Mouse (Mus musculus): Measurements from ENCODE around the gene Osbpl10. TPM values are rescaled to one million over a fixed set of nuclear protein-coding genes. Genes with fewer than 3 reads are reported as not detected.
"Not testable (repeated sequence)": the region's sequence is repeated elsewhere in the genome, so short reads cannot be mapped to it uniquely, and the experiment has no call there.

Gene Osbpl10
- polyA plus RNA-seq, 1 experiment from 2014 or later: 1.4 TPM

- Histone ChIP-seq H3K36me3 (ENCODE audit: control insufficient read depth, insufficient read depth, low read length) (no peaks in the 10 kb centered on the region), H3K9me3 (ENCODE audit: control insufficient read depth, low read length) (no peaks in the 10 kb centered on the region), H3K27ac (replicated peaks) (no peak overlapping the region), H3K4me2 (replicated peaks; ENCODE audit: low read depth) (no peak overlapping the region), H3K4me3 (ENCODE audit: low read depth, low read length) (no peak overlapping the region), H3K27me3 (ENCODE audit: control insufficient read depth, insufficient read depth, low read length) (no peaks in the 10 kb centered on the region), H3K4me1 (replicated peaks; ENCODE audit: control insufficient read depth, insufficient read depth) (no peaks in the 10 kb centered on the region), H3K9ac (ENCODE audit: low read length) (no peak overlapping the region)
- ATAC-seq (ENCODE audit: low FRiP score, low TSS enrichment) (no peak), DNase-seq (ENCODE audit: low spot score) (no peak)
- 82% methylated on average over 4 of the region's 4 CpGs for WGBS
- TF ChIP-seq CTCF (IDR thresholded peaks at IDR 0.05; ENCODE audit: low read depth) (no peak), EP300 (optimal IDR thresholded peaks at IDR 0.05) (no peak)
These were observed 52.2 kb downstream of the Osbpl10 start for GRCm38 (mm10) chr9:115030581-115030980.

GRCm38 (mm10) chr9:115031046-115031445 is 52.7 kb downstream of the Osbpl10 start:
- not testable (repeated sequence) for H3K27ac ChIP-seq (replicated peaks); DNase-seq (ENCODE audit: low spot score); H3K9me3 ChIP-seq (ENCODE audit: control insufficient read depth, low read length); H3K4me1 ChIP-seq (replicated peaks; ENCODE audit: control insufficient read depth, insufficient read depth); H3K4me3 ChIP-seq (ENCODE audit: low read depth, low read length); H3K4me2 ChIP-seq (replicated peaks; ENCODE audit: low read depth); H3K36me3 ChIP-seq (ENCODE audit: control insufficient read depth, insufficient read depth, low read length); H3K27me3 ChIP-seq (ENCODE audit: control insufficient read depth, insufficient read depth, low read length); H3K9ac ChIP-seq (ENCODE audit: low read length); ATAC-seq (ENCODE audit: low FRiP score, low TSS enrichment)
- 95% methylated on average over 1 of the region's 1 CpGs for WGBS

GRCm38 (mm10) chr9:115032786-115033185 is 54.4 kb downstream of the Osbpl10 start:
- Histone ChIP-seq H3K27ac (replicated peaks) (no peak overlapping the region), H3K4me3 (ENCODE audit: low read depth, low read length) (no peak overlapping the region), H3K4me2 (replicated peaks; ENCODE audit: low read depth) (no peak overlapping the region), H3K4me1 (replicated peaks; ENCODE audit: control insufficient read depth, insufficient read depth) (no peaks in the 10 kb centered on the region), H3K9me3 (ENCODE audit: control insufficient read depth, low read length) (no peaks in the 10 kb centered on the region), H3K9ac (ENCODE audit: low read length) (no peak overlapping the region), H3K36me3 (ENCODE audit: control insufficient read depth, insufficient read depth, low read length) (no peaks in the 10 kb centered on the region), H3K27me3 (ENCODE audit: control insufficient read depth, insufficient read depth, low read length) (no peaks in the 10 kb centered on the region)
- no peak for TF ChIP-seq CTCF (IDR thresholded peaks at IDR 0.05; ENCODE audit: low read depth)
- TF ChIP-seq EP300 (optimal IDR thresholded peaks at IDR 0.05): no peak
- 82% methylated on average over 7 of the region's 7 CpGs for WGBS
- DNase-seq (ENCODE audit: low spot score): no peak
- ATAC-seq (ENCODE audit: low FRiP score, low TSS enrichment): no peak

- H3K9ac ChIP-seq (ENCODE audit: low read length): no peak overlapping the region
- WGBS: 65% methylated on average over 6 of the region's 6 CpGs
- TF ChIP-seq EP300 (optimal IDR thresholded peaks at IDR 0.05) (no peak), CTCF (IDR thresholded peaks at IDR 0.05; ENCODE audit: low read depth) (no peak)
- no peak overlapping the region for H3K27ac ChIP-seq (replicated peaks)
- DNase-seq (ENCODE audit: low spot score): no peak
- no peak overlapping the region for H3K4me2 ChIP-seq (replicated peaks; ENCODE audit: low read depth)
- no peaks in the 10 kb centered on the region for H3K27me3 ChIP-seq (ENCODE audit: control insufficient read depth, insufficient read depth, low read length)
- ATAC-seq (ENCODE audit: low FRiP score, low TSS enrichment): no peak
- no peaks in the 10 kb centered on the region for H3K36me3 ChIP-seq (ENCODE audit: control insufficient read depth, insufficient read depth, low read length)
- no peaks in the 10 kb centered on the region for H3K9me3 ChIP-seq (ENCODE audit: control insufficient read depth, low read length)
- H3K4me1 ChIP-seq (replicated peaks; ENCODE audit: control insufficient read depth, insufficient read depth): no peaks in the 10 kb centered on the region
- no peak overlapping the region for H3K4me3 ChIP-seq (ENCODE audit: low read depth, low read length)
These were observed 55.9 kb downstream of the Osbpl10 start for GRCm38 (mm10) chr9:115034271-115034670.

GRCm38 (mm10) chr9:115034788-115035187 is 56.4 kb downstream of the Osbpl10 start:
- H3K27me3 ChIP-seq (ENCODE audit: control insufficient read depth, insufficient read depth, low read length): no peaks in the 10 kb centered on the region
- no peaks in the 10 kb centered on the region for H3K9me3 ChIP-seq (ENCODE audit: control insufficient read depth, low read length)
- H3K36me3 ChIP-seq (ENCODE audit: control insufficient read depth, insufficient read depth, low read length): no peaks in the 10 kb centered on the region
- WGBS: 82% methylated on average over 7 of the region's 7 CpGs
- H3K27ac ChIP-seq (replicated peaks): no peak overlapping the region
- TF ChIP-seq EP300 (optimal IDR thresholded peaks at IDR 0.05) (no peak), CTCF (IDR thresholded peaks at IDR 0.05; ENCODE audit: low read depth) (no peak)
- H3K4me3 ChIP-seq (ENCODE audit: low read depth, low read length): no peak overlapping the region
- H3K4me1 ChIP-seq (replicated peaks; ENCODE audit: control insufficient read depth, insufficient read depth): no peaks in the 10 kb centered on the region
- no peak for ATAC-seq (ENCODE audit: low FRiP score, low TSS enrichment)
- H3K4me2 ChIP-seq (replicated peaks; ENCODE audit: low read depth): no peak overlapping the region
- no peak for DNase-seq (ENCODE audit: low spot score)
- no peak overlapping the region for H3K9ac ChIP-seq (ENCODE audit: low read length)

GRCm38 (mm10) chr9:115038215-115038614 is 59.8 kb downstream of the Osbpl10 start:
- Histone ChIP-seq H3K9ac (ENCODE audit: low read length) (no peak overlapping the region), H3K27me3 (ENCODE audit: control insufficient read depth, insufficient read depth, low read length) (no peaks in the 10 kb centered on the region), H3K4me3 (ENCODE audit: low read depth, low read length) (no peak overlapping the region), H3K27ac (replicated peaks) (no peak overlapping the region), H3K4me1 (replicated peaks; ENCODE audit: control insufficient read depth, insufficient read depth) (no peaks in the 10 kb centered on the region), H3K9me3 (ENCODE audit: control insufficient read depth, low read length) (no peaks in the 10 kb centered on the region), H3K4me2 (replicated peaks; ENCODE audit: low read depth) (no peak overlapping the region), H3K36me3 (ENCODE audit: control insufficient read depth, insufficient read depth, low read length) (no peaks in the 10 kb centered on the region)
- WGBS: 54% methylated on average over 14 of the region's 14 CpGs
- ATAC-seq (ENCODE audit: low FRiP score, low TSS enrichment) (no peak), DNase-seq (ENCODE audit: low spot score) (no peak)
- TF ChIP-seq CTCF (IDR thresholded peaks at IDR 0.05; ENCODE audit: low read depth) (no peak), EP300 (optimal IDR thresholded peaks at IDR 0.05) (no peak)

Measured in stomach, postnatal 0 days (tissue).